Mouse (Mus musculus) midbrain, embryonic 13.5 days (tissue): Measurements from ENCODE around the gene Zswim1. TPM values are rescaled to one million over a fixed set of nuclear protein-coding genes. Genes with fewer than 3 reads are reported as not detected.
"Not testable (repeated sequence)": the region's sequence is repeated elsewhere in the genome, so short reads cannot be mapped to it uniquely, and the experiment has no call there.

Experiments
- ATAC-seq: fragments of 200-750 bp; cut with Nextera tagmentation; 2 replicates; pipeline ENCODE4 v1.8.0; 2017; ENCODE audit warnings: mild to moderate bottlenecking, moderate TSS enrichment, moderate library complexity
- H3K27ac ChIP-seq: fragments of 300-500 bp; sonication (generic); 2 replicates; pipeline ENCODE4 v1.5.1; 2015; ENCODE audit warnings: inconsistent platforms, mild to moderate bottlenecking, moderate library complexity
- H3K27me3 ChIP-seq: fragments of 300-500 bp; sonication (generic); 2 replicates; pipeline ENCODE4 v1.6.1; 2015; ENCODE audit warnings: mild to moderate bottlenecking, inconsistent platforms
- H3K36me3 ChIP-seq: fragments of 300-500 bp; sonication (generic); 2 replicates; pipeline ENCODE4 v1.6.1; 2015; ENCODE audit warnings: mild to moderate bottlenecking, inconsistent platforms
- H3K4me1 ChIP-seq: fragments of 300-500 bp; sonication (generic); replicated peaks from 2 replicates; pipeline ENCODE4 v1.6.1; 2015; ENCODE audit warnings: inconsistent platforms
- H3K4me2 ChIP-seq: fragments of 300-500 bp; sonication (generic); replicated peaks from 2 replicates; pipeline ENCODE4 v1.6.1; 2015; ENCODE audit warnings: moderate library complexity, mild to moderate bottlenecking, inconsistent platforms
- H3K4me3 ChIP-seq: fragments of 300-500 bp; sonication (generic); replicated peaks from 2 replicates; pipeline ENCODE4 v1.5.1; 2015; ENCODE audit warnings: mild to moderate bottlenecking, inconsistent platforms
- H3K9ac ChIP-seq: fragments of 300-500 bp; sonication (generic); replicated peaks from 2 replicates; pipeline ENCODE4 v1.6.1; 2015; ENCODE audit warnings: mild to moderate bottlenecking, inconsistent platforms
- H3K9me3 ChIP-seq: fragments of 300-500 bp; sonication (generic); 2 replicates; pipeline ENCODE4 v1.6.1; 2016; ENCODE audit warnings: mild to moderate bottlenecking, inconsistent platforms
- WGBS: fragments of 180-500 bp; shearing (Covaris S2); methylation state at CpG from one replicate; pipeline ENCODE4 v1.1.7; 2015; 5-methylcytosine and 5-hydroxymethylcytosine counted together
- polyA plus RNA-seq: library from polyadenylated mRNA; unstranded; fragments of >200 nt; fragmentation: Nextera tagmentation; extraction: Ambion mirVana; gene quantifications from 2 replicates; pipeline ENCODE4 v1.2.1, GENCODE M21; 2015

Gene Zswim1
- polyA plus RNA-seq, 1 experiment from 2014 or later: 25.4 TPM

DNA sequence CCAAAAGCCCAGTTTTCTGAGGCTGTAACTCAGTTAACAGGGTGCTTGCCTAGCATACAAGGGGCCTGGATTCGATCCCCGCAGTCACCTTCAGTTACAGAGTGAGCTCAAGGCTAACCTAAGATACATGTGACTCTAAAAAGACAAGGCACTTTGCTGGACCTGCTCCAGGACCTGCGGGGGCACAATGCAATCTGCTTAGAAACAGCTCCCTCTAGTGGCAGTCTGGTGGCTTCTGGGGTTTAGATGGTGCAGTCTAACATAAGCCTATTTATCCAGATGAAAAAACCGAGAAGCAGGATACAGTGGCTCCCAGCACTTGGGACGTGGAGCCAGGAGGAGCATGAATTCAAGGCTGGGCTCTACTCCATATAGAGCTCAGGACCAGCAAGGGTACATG, 28.2 kb upstream of the Zswim1 start:
- Histone ChIP-seq H3K4me1 (no peaks in the 10 kb centered on the region), H3K36me3 (peaks cover 82% of the 10 kb centered on the region), H3K27me3 (no peaks in the 10 kb centered on the region), H3K4me2 (no peak overlapping the region), H3K9me3 (no peaks in the 10 kb centered on the region), H3K9ac (no peak overlapping the region), H3K27ac (no peak overlapping the region), H3K4me3 (no peak overlapping the region)
- peak; percentile 69 for ATAC-seq
- 36% methylated on average over 5 of the region's 5 CpGs for WGBS

DNA sequence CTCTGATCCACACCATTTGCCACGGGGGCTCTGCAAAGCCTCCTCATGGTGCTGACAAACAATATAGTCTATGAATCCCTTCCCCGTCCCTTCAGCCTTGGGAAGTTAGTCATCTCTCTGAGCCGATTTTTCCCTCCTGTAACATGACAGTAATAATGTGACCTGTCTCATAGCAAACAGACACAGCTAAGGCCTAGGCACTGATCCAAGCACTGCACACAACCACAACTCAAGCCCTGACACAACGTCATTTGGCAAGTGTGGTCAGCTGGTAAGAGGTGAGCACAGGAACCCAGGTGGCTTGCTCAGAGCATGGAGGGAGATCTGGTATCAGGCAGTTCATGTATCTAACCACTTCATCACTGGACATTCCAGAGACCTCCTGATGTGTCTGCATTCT, 26.6 kb upstream of the Zswim1 start:
- no peaks in the 10 kb centered on the region for H3K9me3 ChIP-seq
- H3K27ac ChIP-seq: no peak overlapping the region
- no peaks in the 10 kb centered on the region for H3K4me1 ChIP-seq
- H3K4me3 ChIP-seq: no peak overlapping the region
- H3K36me3 ChIP-seq: peaks cover 84% of the 10 kb centered on the region
- H3K27me3 ChIP-seq: no peaks in the 10 kb centered on the region
- no peak for ATAC-seq
- 89% methylated on average over 4 of the region's 4 CpGs for WGBS
- no peak overlapping the region for H3K9ac ChIP-seq
- no peak overlapping the region for H3K4me2 ChIP-seq

DNA sequence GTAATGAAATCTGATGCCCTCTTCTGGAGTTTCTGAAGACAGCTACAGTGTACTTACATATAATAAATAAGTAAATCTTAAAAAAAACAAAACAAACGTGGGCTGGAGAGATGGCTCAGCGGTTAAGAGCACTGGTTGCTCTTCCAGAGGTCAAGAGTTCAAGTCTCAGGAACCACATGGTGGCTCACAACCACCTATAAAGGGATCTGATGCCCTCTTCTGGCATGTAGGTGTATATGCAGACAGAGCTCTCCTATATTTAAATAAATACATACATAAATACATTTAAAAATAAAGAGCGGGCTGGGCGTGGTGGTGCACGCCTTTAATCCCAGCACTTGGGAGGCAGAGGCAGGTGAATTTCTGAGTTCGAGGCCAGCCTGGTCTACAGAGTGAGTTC, 23.9 kb upstream of the Zswim1 start:
- peaks cover 71% of the 10 kb centered on the region for H3K36me3 ChIP-seq
- H3K4me2 ChIP-seq, H3K9me3 ChIP-seq, H3K27ac ChIP-seq, H3K4me1 ChIP-seq, H3K4me3 ChIP-seq, H3K27me3 ChIP-seq, ATAC-seq, H3K9ac ChIP-seq: not testable (repeated sequence)
- WGBS: 85% methylated on average over 6 of the region's 6 CpGs

DNA sequence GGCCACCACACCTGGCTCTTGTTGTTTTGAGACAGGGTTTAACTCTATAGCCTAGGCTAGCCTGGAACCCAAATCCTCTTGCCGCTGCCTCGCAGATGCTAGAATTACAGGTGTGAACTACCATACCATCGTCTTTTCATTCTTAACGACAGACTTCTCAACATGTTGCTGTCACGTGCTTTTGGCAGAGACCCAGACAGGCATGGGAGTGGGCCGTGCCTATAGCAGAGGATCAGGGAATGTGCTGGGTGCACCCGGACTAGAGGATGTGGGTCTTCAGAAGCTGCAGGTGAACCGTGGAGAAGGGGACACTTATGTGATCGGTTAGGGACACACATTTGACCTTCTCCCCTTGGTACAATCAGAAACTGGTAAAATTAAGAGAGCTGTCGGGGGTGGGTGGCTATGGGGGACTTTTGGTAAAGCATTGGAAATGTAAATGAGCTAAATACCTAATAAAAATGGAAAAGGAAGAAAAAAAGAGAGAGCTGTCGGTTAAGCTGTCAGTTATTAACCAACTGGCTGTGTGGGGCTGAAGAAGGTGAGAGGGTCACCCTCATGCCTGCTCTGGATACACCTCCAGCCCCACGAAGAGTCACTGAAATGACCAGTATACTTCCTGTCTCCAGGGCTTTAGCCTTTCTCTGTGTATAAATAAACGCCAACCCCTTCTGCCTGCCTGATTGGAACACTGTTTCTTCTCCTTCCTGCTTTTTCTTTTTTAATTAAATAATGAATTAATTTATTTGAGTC, 22.1 kb upstream of the Zswim1 start:
- ATAC-seq: no peak
- Histone ChIP-seq H3K9ac (no peak overlapping the region), H3K9me3 (no peaks in the 10 kb centered on the region), H3K4me1 (peaks cover 19% of the 10 kb centered on the region), H3K36me3 (peaks cover 60% of the 10 kb centered on the region), H3K27ac (no peak overlapping the region), H3K27me3 (no peaks in the 10 kb centered on the region), H3K4me3 (no peak overlapping the region), H3K4me2 (no peak overlapping the region)
- WGBS: 96% methylated on average over 13 of the region's 13 CpGs

DNA sequence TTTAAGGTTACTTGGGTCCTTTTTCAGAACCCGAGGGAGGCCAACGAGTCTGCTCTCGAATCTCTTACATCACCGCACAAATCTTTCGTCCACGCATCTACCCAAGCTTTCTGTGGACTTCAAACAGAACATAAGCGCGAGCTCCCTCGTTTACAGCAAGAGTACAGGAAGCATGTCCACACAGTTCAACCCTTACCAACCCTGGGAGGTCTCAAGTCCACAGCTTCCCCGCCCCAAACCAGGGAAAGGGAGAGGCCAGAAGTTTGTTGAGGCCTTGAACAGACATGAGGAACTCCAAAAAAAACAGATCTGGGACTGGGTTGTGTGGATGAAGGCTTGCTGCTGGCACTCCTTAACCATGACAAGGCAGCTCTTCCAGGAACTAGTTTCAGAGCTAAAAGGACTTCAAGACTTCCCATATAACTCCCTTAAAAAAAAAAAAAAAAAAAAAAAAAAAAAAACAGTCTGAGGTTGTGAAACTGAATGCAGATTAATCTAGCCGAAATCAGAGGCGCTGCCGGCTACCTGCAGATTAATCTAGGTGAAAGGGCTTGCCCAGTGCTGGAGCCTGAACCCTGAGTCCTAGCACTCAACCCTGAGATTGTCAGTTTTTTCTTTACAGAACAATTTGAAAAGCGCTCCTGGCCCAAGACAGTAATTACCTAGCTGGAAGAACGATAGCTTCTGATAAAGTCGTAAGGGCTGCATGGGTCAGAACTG, 19.1 kb upstream of the Zswim1 start:
- peaks cover 37% of the 10 kb centered on the region for H3K36me3 ChIP-seq
- WGBS: 94% methylated on average over 16 of the region's 16 CpGs

DNA sequence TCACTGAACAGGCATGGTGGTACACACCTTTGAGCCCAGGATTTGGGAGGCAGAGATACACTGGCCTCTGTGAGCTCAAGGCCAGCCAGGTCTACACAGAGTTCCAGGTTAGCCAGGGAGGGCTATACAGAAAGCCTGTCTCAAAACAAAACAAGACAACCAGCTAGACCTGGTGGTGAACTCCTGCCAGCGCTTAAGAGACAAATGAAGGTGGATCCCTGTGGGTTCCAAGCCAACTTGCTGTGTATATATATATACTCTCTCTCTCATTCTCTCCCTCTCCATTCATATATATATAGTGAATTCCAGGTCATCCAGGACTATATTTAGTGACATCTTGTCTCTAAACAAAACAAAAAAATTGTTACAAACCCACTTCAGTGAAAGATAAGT, 18.6 kb upstream of the Zswim1 start:
- Histone ChIP-seq H3K4me2 (peak overlapping the region; percentile 72), H3K27ac (no peak overlapping the region), H3K36me3 (peaks cover 38% of the 10 kb centered on the region), H3K4me3 (peak overlapping the region; percentile 85), H3K9me3 (no peaks in the 10 kb centered on the region), H3K4me1 (peaks cover 38% of the 10 kb centered on the region), H3K9ac (peak overlapping the region; percentile 82), H3K27me3 (no peaks in the 10 kb centered on the region)
- no peak for ATAC-seq
- 66% methylated on average over 1 of the region's 1 CpGs for WGBS

More for the DNA sequence above, 19.1 kb upstream of the Zswim1 start:
- peaks cover 38% of the 10 kb centered on the region for H3K4me1 ChIP-seq
- H3K9me3 ChIP-seq: no peaks in the 10 kb centered on the region
- no peak overlapping the region for H3K27ac ChIP-seq
- no peaks in the 10 kb centered on the region for H3K27me3 ChIP-seq
- H3K4me2 ChIP-seq: peak overlapping the region; percentile 72
- peak overlapping the region; percentile 82 for H3K9ac ChIP-seq
- no peak for ATAC-seq
- H3K4me3 ChIP-seq: peak overlapping the region; percentile 85

DNA sequence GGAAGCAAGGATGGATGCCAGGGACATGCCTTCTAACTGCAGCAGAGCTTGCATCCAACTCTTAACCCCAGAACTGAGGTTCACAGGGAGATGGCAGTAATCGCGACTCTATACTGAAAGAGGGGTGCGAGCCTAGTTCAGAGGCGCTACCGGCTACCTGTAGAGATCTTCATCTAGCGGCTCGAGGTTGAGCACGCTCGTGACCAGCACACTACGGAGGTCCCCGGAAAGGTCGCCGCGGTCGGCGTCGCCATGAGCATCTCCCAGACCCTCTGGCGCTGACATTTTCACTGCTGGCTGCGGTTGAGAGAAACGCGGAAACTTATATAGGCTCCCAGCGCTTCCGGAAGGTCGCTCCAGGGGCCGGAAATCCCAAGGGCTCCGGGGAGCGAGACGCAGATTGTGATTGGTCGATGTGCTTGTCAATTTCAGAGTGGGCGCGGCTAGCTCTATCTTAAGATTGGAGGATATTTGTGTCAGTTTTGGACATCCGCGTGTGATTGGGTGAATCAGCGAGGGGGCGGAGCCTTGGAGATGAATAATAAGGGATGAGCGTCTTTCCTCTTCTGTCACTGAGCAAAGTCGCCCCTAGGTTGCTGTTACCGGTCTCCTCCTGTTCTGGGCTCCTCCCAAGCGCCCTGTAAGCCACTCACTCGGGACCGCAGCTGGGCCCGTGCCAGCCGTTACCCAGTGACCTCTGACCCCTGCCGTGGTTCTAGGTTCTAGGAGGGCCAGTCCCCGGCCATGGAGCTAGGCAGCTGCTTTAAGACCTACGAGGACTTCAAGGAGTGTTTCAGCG, 17.8 kb upstream of the Zswim1 start, which contains the start of the genes Acot8 and Zswim3:
Acot8 (minus strand) TSS at position 350 of the 799 bp plus-strand sequence.
Zswim3 (plus strand) TSS at position 566 of the 799 bp plus-strand sequence.
- ATAC-seq: peak; percentile 97
- H3K9ac ChIP-seq: peak within 1 kb of the TSS; percentile 82
- peak within 1 kb of the TSS; percentile 85 for H3K4me3 ChIP-seq
- under 1% methylated on average over 47 of the region's 47 CpGs for WGBS
- H3K4me2 ChIP-seq: peak within 1 kb of the TSS; percentile 77
- peaks cover 38% of the 10 kb centered on the region for H3K36me3 ChIP-seq
- no peaks in the 10 kb centered on the region for H3K27me3 ChIP-seq
- peaks cover 38% of the 10 kb centered on the region for H3K4me1 ChIP-seq
- H3K9me3 ChIP-seq: no peaks in the 10 kb centered on the region
- H3K27ac ChIP-seq: peak within 1 kb of the TSS; percentile 90

DNA sequence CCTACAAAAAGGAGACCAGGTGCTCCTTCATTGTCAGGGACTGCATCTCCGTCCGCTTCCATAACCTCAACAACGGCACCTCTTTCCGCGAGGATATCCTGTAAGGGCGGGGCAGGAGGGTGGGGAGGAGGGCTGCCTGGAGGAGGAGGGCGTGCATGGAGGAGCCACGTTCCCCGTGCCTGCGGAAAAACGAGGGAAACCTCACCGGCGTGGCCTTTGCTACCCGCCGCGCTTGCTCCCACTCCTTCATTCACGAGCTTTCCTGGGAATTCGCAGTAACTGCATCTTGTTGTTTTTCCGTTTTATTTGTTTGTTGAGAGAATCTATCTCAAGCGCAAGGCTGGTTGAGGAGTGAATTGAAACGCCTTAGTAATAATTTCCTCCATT, 17.2 kb upstream of the Zswim1 start:
- Histone ChIP-seq H3K9me3 (no peaks in the 10 kb centered on the region), H3K4me2 (peak overlapping the region; percentile 77)
- WGBS: under 1% methylated on average over 21 of the region's 21 CpGs

DNA sequence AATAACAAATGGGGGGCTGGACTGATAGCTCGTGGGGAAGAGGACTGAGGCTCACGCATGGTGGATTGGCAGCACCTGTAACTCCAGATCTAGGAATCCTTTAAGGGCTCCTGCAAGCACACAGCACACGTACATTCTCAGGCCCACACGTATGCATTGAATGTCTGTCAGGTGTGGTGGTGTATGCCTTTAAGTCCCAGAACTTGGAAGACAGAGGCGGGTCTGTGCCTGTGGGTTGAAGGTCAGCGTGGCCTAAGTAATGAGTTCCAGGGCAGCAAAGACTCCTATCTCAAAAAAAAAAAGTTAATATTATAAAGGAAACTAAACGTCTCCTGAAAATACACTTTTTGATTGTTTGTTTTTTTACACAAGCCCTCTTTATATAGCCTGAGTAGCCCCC, 15.9 kb upstream of the Zswim1 start:
- Histone ChIP-seq H3K4me2 (peak overlapping the region; percentile 77), H3K4me3 (no peak overlapping the region), H3K27me3 (no peaks in the 10 kb centered on the region)

More for the DNA sequence above, 17.2 kb upstream of the Zswim1 start:
- peak; percentile 72; the same call in 1 of the 2 replicates for ATAC-seq
- peak overlapping the region; percentile 82 for H3K9ac ChIP-seq
- peak overlapping the region; percentile 90 for H3K27ac ChIP-seq
- peaks cover 38% of the 10 kb centered on the region for H3K4me1 ChIP-seq
- H3K27me3 ChIP-seq: no peaks in the 10 kb centered on the region
- H3K4me3 ChIP-seq: peak overlapping the region; percentile 85
- peaks cover 35% of the 10 kb centered on the region for H3K36me3 ChIP-seq

DNA sequence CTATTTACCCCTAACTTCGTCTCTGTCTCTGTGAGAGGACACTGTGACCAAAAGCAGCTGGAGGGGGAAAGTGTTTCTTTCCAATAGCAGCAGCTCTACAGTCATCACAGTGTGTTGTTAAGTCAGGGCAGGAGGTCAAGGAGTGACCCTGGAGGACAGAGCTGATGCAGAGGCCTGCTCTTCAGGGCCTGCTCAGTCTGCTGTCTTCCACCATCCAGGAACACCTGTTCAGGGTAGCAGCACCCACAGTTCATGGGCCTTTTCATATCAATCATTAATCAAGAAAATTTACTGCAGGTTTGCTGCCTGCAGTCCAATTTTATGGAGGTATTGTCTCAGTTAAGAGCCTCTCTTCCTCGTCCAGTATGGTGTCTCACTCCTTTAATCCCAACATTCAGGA, 8.9 kb upstream of the Zswim1 start:
- Histone ChIP-seq H3K4me3 (no peak overlapping the region), H3K9me3 (no peaks in the 10 kb centered on the region), H3K4me2 (no peak overlapping the region), H3K27me3 (no peaks in the 10 kb centered on the region), H3K36me3 (peaks cover 32% of the 10 kb centered on the region), H3K9ac (no peak overlapping the region), H3K27ac (no peak overlapping the region), H3K4me1 (no peaks in the 10 kb centered on the region)
- 63% methylated on average over 2 of the region's 2 CpGs for WGBS
- ATAC-seq: no peak

More for the DNA sequence above, 15.9 kb upstream of the Zswim1 start:
- Histone ChIP-seq H3K9ac (no peak overlapping the region), H3K9me3 (no peaks in the 10 kb centered on the region), H3K4me1 (peaks cover 38% of the 10 kb centered on the region), H3K36me3 (peaks cover 23% of the 10 kb centered on the region), H3K27ac (no peak overlapping the region)
- WGBS: 89% methylated on average over 7 of the region's 7 CpGs
- ATAC-seq: no peak

DNA sequence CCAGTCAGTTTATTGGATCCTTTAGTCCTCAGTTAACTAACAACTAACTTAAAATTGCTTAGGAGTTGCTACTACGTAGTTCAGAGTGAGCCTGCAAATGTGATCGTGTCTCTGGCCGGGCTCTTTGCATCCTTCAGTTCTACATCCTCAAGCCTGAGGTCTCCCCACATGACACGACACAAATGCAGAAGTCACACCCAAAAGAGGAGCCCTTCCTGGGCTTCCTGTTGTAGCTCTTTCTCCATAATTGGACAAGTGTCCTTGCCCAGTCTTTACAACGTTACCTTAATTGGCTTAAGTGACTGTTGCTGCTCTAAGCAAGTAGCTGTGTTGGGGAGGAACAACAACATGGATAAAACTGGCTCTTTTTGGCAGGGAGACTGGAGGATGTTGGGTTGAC, 7.1 kb upstream of the Zswim1 start:
- no peak overlapping the region for H3K4me2 ChIP-seq
- no peak for ATAC-seq
- H3K27me3 ChIP-seq: no peaks in the 10 kb centered on the region
- WGBS: 93% methylated on average over 5 of the region's 5 CpGs
- H3K36me3 ChIP-seq: peaks cover 29% of the 10 kb centered on the region
- H3K4me1 ChIP-seq: no peaks in the 10 kb centered on the region
- no peak overlapping the region for H3K27ac ChIP-seq
- no peak overlapping the region for H3K4me3 ChIP-seq
- no peaks in the 10 kb centered on the region for H3K9me3 ChIP-seq
- no peak overlapping the region for H3K9ac ChIP-seq

DNA sequence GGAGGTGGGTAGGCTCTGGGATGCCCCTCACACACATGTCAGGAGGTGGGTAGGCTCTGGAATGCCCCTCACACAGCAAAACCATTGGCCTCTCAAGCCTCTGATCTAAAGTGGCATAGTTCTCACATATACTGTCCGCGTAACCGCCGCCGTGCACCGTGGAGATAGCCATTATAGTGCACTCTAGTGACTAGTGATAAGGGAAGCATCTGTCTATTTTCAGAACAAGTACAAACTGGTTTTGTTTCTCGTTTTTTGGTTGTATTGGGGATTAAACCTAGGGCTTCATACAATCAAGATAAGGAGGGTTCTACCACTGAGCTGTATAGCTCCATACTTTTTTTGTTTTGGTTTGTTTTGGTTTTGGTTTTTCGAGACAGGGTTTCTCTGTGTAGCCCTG, 6.7 kb upstream of the Zswim1 start:
- Histone ChIP-seq H3K27me3 (no peaks in the 10 kb centered on the region), H3K36me3 (peaks cover 34% of the 10 kb centered on the region), H3K4me1 (no peaks in the 10 kb centered on the region), H3K9me3 (no peaks in the 10 kb centered on the region), H3K9ac (no peak overlapping the region), H3K27ac (no peak overlapping the region), H3K4me3 (no peak overlapping the region), H3K4me2 (no peak overlapping the region)
- no peak for ATAC-seq
- 90% methylated on average over 8 of the region's 8 CpGs for WGBS
